Mouse (Mus musculus) heart, embryonic 10.5 days (tissue): ENCODE data around the gene Glis3. TPM values are rescaled to one million over a fixed set of nuclear protein-coding genes. Genes with fewer than 3 reads are reported as not detected.

Source experiments
- DNase-seq: peaks from one replicate; pipeline ENCODE4 v3.0.0-alpha.2; 2017; ENCODE audit warnings: low spot score
- H3K27ac ChIP-seq: fragments of 300-500 bp; sonication (generic); 2 replicates; pipeline ENCODE4 v1.5.1; 2016; ENCODE audit warnings: mild to moderate bottlenecking
- H3K27me3 ChIP-seq: fragments of 300-500 bp; sonication (generic); 2 replicates; pipeline ENCODE4 v1.6.1; 2016; ENCODE audit warnings: mild to moderate bottlenecking; ENCODE audit not compliant: poor library complexity, insufficient read depth, severe bottlenecking
- H3K36me3 ChIP-seq: fragments of 300-500 bp; sonication (generic); 2 replicates; pipeline ENCODE4 v1.6.1; 2016; ENCODE audit warnings: mild to moderate bottlenecking, moderate library complexity
- H3K4me1 ChIP-seq: fragments of 300-500 bp; sonication (generic); 2 replicates; pipeline ENCODE4 v1.6.1; 2016; ENCODE audit warnings: mild to moderate bottlenecking
- H3K4me3 ChIP-seq: fragments of 300-500 bp; sonication (generic); 2 replicates; pipeline ENCODE4 v1.5.1; 2016; ENCODE audit warnings: mild to moderate bottlenecking, moderate library complexity
- H3K9me3 ChIP-seq: fragments of 300-500 bp; sonication (generic); 2 replicates; pipeline ENCODE4 v1.6.1; 2016; ENCODE audit warnings: mild to moderate bottlenecking, moderate library complexity
- WGBS: fragments of 180-500 bp; shearing (Covaris S2); methylation state at CpG from one replicate; pipeline ENCODE4 v1.1.7; 2016; 5-methylcytosine and 5-hydroxymethylcytosine counted together
- polyA plus RNA-seq: library from polyadenylated mRNA; unstranded; fragments of >200 nt; fragmentation: Nextera tagmentation; extraction: Ambion mirVana; gene quantifications from 2 replicates; pipeline ENCODE4 v1.2.1, GENCODE M21; 2016

Gene Glis3
- polyA plus RNA-seq = 0.99 and 1.4 TPM in 2 replicates

- H3K36me3 ChIP-seq = no peaks in the 10 kb centered on the region
- peak; percentile 85 for DNase-seq
- H3K27me3 ChIP-seq = peaks cover 61% of the 10 kb centered on the region
- under 1% methylated on average over 55 of the region's 66 CpGs for WGBS
- H3K27ac ChIP-seq = peak within 1 kb of the TSS; percentile 77
- H3K4me1 ChIP-seq = peaks cover 32% of the 10 kb centered on the region
- H3K9me3 ChIP-seq = no peaks in the 10 kb centered on the region
- peak within 1 kb of the TSS; percentile 73 for H3K4me3 ChIP-seq
Measured at GRCm38 (mm10) chr19:28679776-28680391, at the start of gene Glis3. Gene Glis3 (minus strand): TSS chr19:28680077.

GRCm38 (mm10) chr19:28726161-28726880 is 46.4 kb upstream of the Glis3 start:
- Histone ChIP-seq H3K27ac (no peak overlapping the region), H3K4me3 (no peak overlapping the region), H3K27me3 (no peaks in the 10 kb centered on the region), H3K9me3 (no peaks in the 10 kb centered on the region), H3K4me1 (peaks cover under 1% of the 10 kb centered on the region; the same call in 1 of the 2 replicates), H3K36me3 (no peaks in the 10 kb centered on the region)
- peak; percentile 66 for DNase-seq
- 57% methylated on average over 18 of the region's 18 CpGs for WGBS

- Histone ChIP-seq H3K4me1 (no peaks in the 10 kb centered on the region), H3K4me3 (no peak overlapping the region), H3K9me3 (no peaks in the 10 kb centered on the region), H3K27me3 (no peaks in the 10 kb centered on the region), H3K27ac (no peak overlapping the region), H3K36me3 (no peaks in the 10 kb centered on the region)
- DNase-seq = peak; percentile 63
- 82% methylated on average over 7 of the region's 7 CpGs for WGBS
Measured at GRCm38 (mm10) chr19:28724641-28725040, 44.8 kb upstream of the Glis3 start.

GRCm38 (mm10) chr19:28722626-28723025 is 42.7 kb upstream of the Glis3 start:
- Histone ChIP-seq H3K4me3 (no peak overlapping the region), H3K27me3 (no peaks in the 10 kb centered on the region), H3K4me1 (no peaks in the 10 kb centered on the region), H3K9me3 (no peaks in the 10 kb centered on the region), H3K36me3 (no peaks in the 10 kb centered on the region), H3K27ac (no peak overlapping the region)
- DNase-seq = peak; percentile 27
- WGBS = 75% methylated on average over 4 of the region's 4 CpGs

GRCm38 (mm10) chr19:28721834-28722233 is 42.0 kb upstream of the Glis3 start:
- H3K4me1 ChIP-seq = no peaks in the 10 kb centered on the region
- 81% methylated on average over 10 of the region's 10 CpGs for WGBS

GRCm38 (mm10) chr19:28720016-28720415 is 40.1 kb upstream of the Glis3 start:
- Histone ChIP-seq H3K4me1 (no peaks in the 10 kb centered on the region), H3K4me3 (no peak overlapping the region), H3K36me3 (no peaks in the 10 kb centered on the region), H3K27ac (no peak overlapping the region), H3K27me3 (no peaks in the 10 kb centered on the region), H3K9me3 (no peaks in the 10 kb centered on the region)
- no peak for DNase-seq

More at GRCm38 (mm10) chr19:28721834-28722233, 42.0 kb upstream of the Glis3 start:
- DNase-seq = peak; percentile 28
- no peak overlapping the region for H3K27ac ChIP-seq
- H3K9me3 ChIP-seq = no peaks in the 10 kb centered on the region
- no peak overlapping the region for H3K4me3 ChIP-seq
- H3K27me3 ChIP-seq = no peaks in the 10 kb centered on the region
- no peaks in the 10 kb centered on the region for H3K36me3 ChIP-seq

GRCm38 (mm10) chr19:28714674-28715073 is 34.8 kb upstream of the Glis3 start:
- no peak overlapping the region for H3K27ac ChIP-seq
- H3K4me3 ChIP-seq = no peak overlapping the region
- H3K9me3 ChIP-seq = no peaks in the 10 kb centered on the region
- no peaks in the 10 kb centered on the region for H3K4me1 ChIP-seq
- 79% methylated on average over 4 of the region's 4 CpGs for WGBS
- no peak for DNase-seq
- no peaks in the 10 kb centered on the region for H3K36me3 ChIP-seq
- no peaks in the 10 kb centered on the region for H3K27me3 ChIP-seq

GRCm38 (mm10) chr19:28697718-28698117 is 17.8 kb upstream of the Glis3 start:
- H3K36me3 ChIP-seq = no peaks in the 10 kb centered on the region
- WGBS = 52% methylated on average over 3 of the region's 3 CpGs
- peaks cover 3% of the 10 kb centered on the region; the same call in 1 of the 2 replicates for H3K27me3 ChIP-seq
- no peaks in the 10 kb centered on the region for H3K4me1 ChIP-seq
- H3K4me3 ChIP-seq = no peak overlapping the region
- DNase-seq = peak; percentile 50
- H3K9me3 ChIP-seq = no peaks in the 10 kb centered on the region
- H3K27ac ChIP-seq = no peak overlapping the region

- DNase-seq = no peak
- 72% methylated on average over 4 of the region's 4 CpGs for WGBS
- H3K27me3 ChIP-seq = peaks cover 19% of the 10 kb centered on the region; the same call in 1 of the 2 replicates
- no peaks in the 10 kb centered on the region; the same call in 1 of the 2 replicates for H3K4me1 ChIP-seq
- H3K36me3 ChIP-seq = no peaks in the 10 kb centered on the region
- H3K27ac ChIP-seq = no peak overlapping the region
- H3K9me3 ChIP-seq = no peaks in the 10 kb centered on the region
- no peak overlapping the region for H3K4me3 ChIP-seq
Measured at GRCm38 (mm10) chr19:28686398-28686797, 6.5 kb upstream of the Glis3 start.

GRCm38 (mm10) chr19:28685484-28685883 is 5.6 kb upstream of the Glis3 start:
- peak; percentile 28 for DNase-seq
- Histone ChIP-seq H3K27ac (no peak overlapping the region), H3K9me3 (no peaks in the 10 kb centered on the region), H3K4me1 (peaks cover 2% of the 10 kb centered on the region; the same call in 1 of the 2 replicates), H3K4me3 (no peak overlapping the region), H3K27me3 (peaks cover 25% of the 10 kb centered on the region), H3K36me3 (no peaks in the 10 kb centered on the region)
- WGBS = 89% methylated on average over 4 of the region's 4 CpGs

GRCm38 (mm10) chr19:28684347-28684746 is 4.5 kb upstream of the Glis3 start:
- Histone ChIP-seq H3K4me1 (peaks cover 13% of the 10 kb centered on the region), H3K27me3 (peaks cover 35% of the 10 kb centered on the region), H3K4me3 (no peak overlapping the region), H3K27ac (no peak overlapping the region), H3K36me3 (no peaks in the 10 kb centered on the region), H3K9me3 (no peaks in the 10 kb centered on the region)
- WGBS = 40% methylated on average over 6 of the region's 6 CpGs
- DNase-seq = peak; percentile 73

- Histone ChIP-seq H3K36me3 (no peaks in the 10 kb centered on the region), H3K27me3 (peaks cover 45% of the 10 kb centered on the region), H3K9me3 (no peaks in the 10 kb centered on the region), H3K4me1 (peaks cover 23% of the 10 kb centered on the region), H3K4me3 (no peak overlapping the region), H3K27ac (no peak overlapping the region)
- no peak for DNase-seq
- WGBS = 86% methylated on average over 4 of the region's 4 CpGs
Measured at GRCm38 (mm10) chr19:28683346-28683745, 3.5 kb upstream of the Glis3 start.

GRCm38 (mm10) chr19:28679291-28679775 is 544 bp downstream of the Glis3 start:
- WGBS = under 1% methylated on average over 28 of the region's 28 CpGs
- Histone ChIP-seq H3K27ac (peak overlapping the region; percentile 77), H3K9me3 (no peaks in the 10 kb centered on the region), H3K36me3 (no peaks in the 10 kb centered on the region), H3K4me1 (peaks cover 32% of the 10 kb centered on the region), H3K27me3 (peaks cover 65% of the 10 kb centered on the region), H3K4me3 (peak overlapping the region; percentile 73)
- no peak for DNase-seq
